Mouse (Mus musculus): Measurements from ENCODE around the gene Zbed5. TPM values are rescaled to one million over a fixed set of nuclear protein-coding genes. Genes with fewer than 3 reads are reported as not detected.

The Zbed5 gene
- total and polyA plus RNA-seq, 3 experiments = 4.5 to 6.4 (median 4.9) TPM

DNA sequence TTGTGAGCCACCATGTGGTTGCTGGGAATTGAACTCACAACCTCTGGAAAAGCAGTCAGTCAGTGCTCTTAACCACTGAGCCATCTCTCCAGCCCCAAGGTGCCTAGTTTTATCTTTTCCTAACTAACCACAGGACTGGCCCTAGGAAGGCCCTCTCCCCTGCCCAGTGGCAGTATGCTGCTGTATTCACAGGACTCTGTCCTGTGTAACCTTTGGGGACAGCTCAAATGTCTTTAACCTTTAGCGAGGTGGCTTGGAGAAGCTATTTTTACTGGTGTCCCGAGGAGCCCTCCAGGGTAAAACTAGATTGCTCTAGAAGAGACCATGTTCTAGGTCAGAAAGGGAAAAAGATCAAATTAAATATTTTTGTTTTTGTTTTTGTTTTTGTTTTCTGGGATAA, 24.3 kb upstream of the Zbed5 start:
- H3K4me3 ChIP-seq (replicated peaks in 1 of 3; ENCODE audit: low read depth in 2 of 3, low read length in 2 of 3, poor library complexity in 1 of 3) = no peak overlapping the region
- H3K36me3 ChIP-seq (replicated peaks in 1 of 2; ENCODE audit: control insufficient read depth in 1 of 2, insufficient read depth in 1 of 2, low read length in 1 of 2) = no peaks in the 10 kb centered on the region
- no peak for TF ChIP-seq RCOR1 (conservative IDR thresholded peaks at IDR 0.05; ENCODE audit: low read depth, low read length)
- no peak for TF ChIP-seq RAD21 (IDR thresholded peaks at IDR 0.05; ENCODE audit: low read depth, low read length)
- no peak for TF ChIP-seq SMC3 (IDR thresholded peaks at IDR 0.05; ENCODE audit: low read depth, low read length)
- no peak for TF ChIP-seq CHD1 (IDR thresholded peaks at IDR 0.05; ENCODE audit: low read depth, low read length)
- no peak for TF ChIP-seq USF1 (IDR thresholded peaks at IDR 0.05; ENCODE audit: low read depth, low read length)
- TF ChIP-seq ZNF384 (IDR thresholded peaks at IDR 0.05; ENCODE audit: low read depth, low read length) = no peak
- TF ChIP-seq MAX (IDR thresholded peaks at IDR 0.05; ENCODE audit: low read length) = no peak
- no peak for TF ChIP-seq ZKSCAN1 (IDR thresholded peaks at IDR 0.05; ENCODE audit: borderline replicate concordance, low read depth, low read length)
- no peak for TF ChIP-seq MAFK (IDR thresholded peaks at IDR 0.05; ENCODE audit: insufficient replicate concordance, low read length)
- no peak for TF ChIP-seq ZMIZ1 (IDR thresholded peaks at IDR 0.05; ENCODE audit: low read depth, low read length)
- no peak for TF ChIP-seq GABPA (IDR thresholded peaks at IDR 0.05; ENCODE audit: insufficient replicate concordance, low read depth, low read length)
- no peak for TF ChIP-seq E2F4 (IDR thresholded peaks at IDR 0.05; ENCODE audit: insufficient replicate concordance, low read depth, low read length)
- TF ChIP-seq CHD2 (IDR thresholded peaks at IDR 0.05; ENCODE audit: low read length) = no peak
- no peak for TF ChIP-seq POLR2A (IDR thresholded peaks at IDR 0.05; ENCODE audit: low read depth, low read length)
- no peak for TF ChIP-seq ELF1 (IDR thresholded peaks at IDR 0.05; ENCODE audit: low read depth, low read length)
- TF ChIP-seq JUN (IDR thresholded peaks at IDR 0.05; ENCODE audit: insufficient read depth, low read depth, low read length) = no peak
- TF ChIP-seq POLR2AphosphoS2 (IDR thresholded peaks at IDR 0.05; ENCODE audit: low read depth, low read length) = no peak
- no peak for TF ChIP-seq MYC (IDR thresholded peaks at IDR 0.05; ENCODE audit: low read depth, low read length)
- in situ Hi-C loops (cut with MboI; ENCODE audit: low pct_ligation_motif_present, low pct_unique_long_range_greater_than_20kb, low sequenced_read_pairs) = no loop called here
- H3K79me2 ChIP-seq (replicated peaks; ENCODE audit: control insufficient read depth, extremely low read depth, insufficient read depth, poor library complexity, severe bottlenecking) = no peaks in the 10 kb centered on the region
- no peaks in the 10 kb centered on the region for H3K27me3 ChIP-seq (replicated peaks)
- no peak overlapping the region for H3K4me2 ChIP-seq (ENCODE audit: insufficient read depth, low read depth, poor library complexity, severe bottlenecking)
- no peak overlapping the region for H3K9ac ChIP-seq (ENCODE audit: insufficient read depth, low read depth)
- no peak for DNase-seq (ENCODE audit: extremely low read depth)
- no peaks in the 10 kb centered on the region for H3K4me1 ChIP-seq (ENCODE audit: control insufficient read depth in 1 of 2, insufficient read depth in 2 of 2)
- H3K27ac ChIP-seq (ENCODE audit: insufficient read depth, low read depth) = no peak overlapping the region
- H3K9me3 ChIP-seq (replicated peaks; ENCODE audit: low read length) = no peaks in the 10 kb centered on the region
- dilution Hi-C loops (cut with MboI; ENCODE audit: extremely low pct_ligation_motif_present, extremely low pct_unique_long_range_greater_than_20kb, low sequenced_read_pairs) = no loop called here

DNA sequence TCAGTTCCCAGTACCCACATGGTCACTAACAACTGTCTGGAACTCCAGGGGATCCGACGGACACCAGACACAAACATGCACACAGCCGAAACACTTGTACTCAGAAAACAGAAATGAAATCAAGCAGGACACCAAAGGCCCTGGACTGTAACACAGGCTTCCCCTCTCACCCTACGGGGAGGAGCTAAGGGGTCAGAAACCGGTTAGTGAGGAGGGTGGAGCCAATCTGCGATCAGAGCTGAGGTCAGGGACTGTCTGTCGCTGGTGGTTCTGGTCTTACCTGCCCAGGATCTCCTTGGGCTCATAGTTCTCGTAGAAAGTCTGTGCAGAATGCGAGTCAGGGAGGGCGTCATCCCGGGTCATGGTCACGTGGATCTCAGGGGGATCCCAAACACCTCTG, 21.6 kb upstream of the Zbed5 start:
- in situ Hi-C loops (cut with MboI; ENCODE audit: low pct_ligation_motif_present, low pct_unique_long_range_greater_than_20kb, low sequenced_read_pairs) (no loop called here), dilution Hi-C loops (cut with MboI; ENCODE audit: extremely low pct_ligation_motif_present, extremely low pct_unique_long_range_greater_than_20kb, low sequenced_read_pairs) (no loop called here)
- Histone ChIP-seq H3K4me1 (ENCODE audit: control insufficient read depth in 1 of 2, insufficient read depth in 2 of 2) (no peaks in the 10 kb centered on the region), H3K79me2 (replicated peaks; ENCODE audit: control insufficient read depth, extremely low read depth, insufficient read depth, poor library complexity, severe bottlenecking) (no peaks in the 10 kb centered on the region), H3K9ac (ENCODE audit: insufficient read depth, low read depth) (no peak overlapping the region), H3K4me2 (ENCODE audit: insufficient read depth, low read depth, poor library complexity, severe bottlenecking) (no peak overlapping the region), H3K27ac (ENCODE audit: insufficient read depth, low read depth) (no peak overlapping the region), H3K27me3 (replicated peaks) (no peaks in the 10 kb centered on the region), H3K4me3 (replicated peaks in 1 of 3; ENCODE audit: low read depth in 2 of 3, low read length in 2 of 3, poor library complexity in 1 of 3) (no peak overlapping the region), H3K9me3 (replicated peaks; ENCODE audit: low read length) (no peaks in the 10 kb centered on the region), H3K36me3 (replicated peaks in 1 of 2; ENCODE audit: control insufficient read depth in 1 of 2, insufficient read depth in 1 of 2, low read length in 1 of 2) (no peaks in the 10 kb centered on the region)
- no peak for DNase-seq (ENCODE audit: extremely low read depth)
- TF ChIP-seq MAX (IDR thresholded peaks at IDR 0.05; ENCODE audit: low read length) (no peak), USF1 (IDR thresholded peaks at IDR 0.05; ENCODE audit: low read depth, low read length) (no peak), USF2 (conservative IDR thresholded peaks at IDR 0.05; ENCODE audit: low read depth, low read length) (no peak), ZMIZ1 (IDR thresholded peaks at IDR 0.05; ENCODE audit: low read depth, low read length) (no peak), ETS1 (conservative IDR thresholded peaks at IDR 0.05; ENCODE audit: low read depth, low read length) (no peak), ELF1 (IDR thresholded peaks at IDR 0.05; ENCODE audit: low read depth, low read length) (no peak), E2F4 (IDR thresholded peaks at IDR 0.05; ENCODE audit: insufficient replicate concordance, low read depth, low read length) (no peak), MAFK (IDR thresholded peaks at IDR 0.05; ENCODE audit: insufficient replicate concordance, low read length) (no peak), ZNF384 (IDR thresholded peaks at IDR 0.05; ENCODE audit: low read depth, low read length) (no peak), MEF2A (IDR thresholded peaks at IDR 0.05; ENCODE audit: borderline replicate concordance, low read depth, low read length) (no peak), IRF4 (IDR thresholded peaks at IDR 0.05; ENCODE audit: low read depth, low read length) (no peak), TCF12 (IDR thresholded peaks at IDR 0.05; ENCODE audit: low read depth, low read length) (no peak)

Data from CH12.LX (cell line).